Mouse (Mus musculus) myocyte (in vitro differentiated cells): ENCODE results near the gene Brwd1.

Experiments
- CEBPB ChIP-seq: IDR thresholded peaks from 2 replicates; pipeline ENCODE4 v1.6.1; 2011; ENCODE audit warnings: mild to moderate bottlenecking, moderate library complexity; ENCODE audit not compliant: poor library complexity, insufficient read depth, severe bottlenecking
- E2F4 ChIP-seq: IDR thresholded peaks from one replicate; pipeline ENCODE4 v1.6.1; 2011; ENCODE audit warnings: mild to moderate bottlenecking, control low read depth, moderate library complexity; ENCODE audit not compliant: insufficient read depth
- MAX ChIP-seq: IDR thresholded peaks from one replicate; pipeline ENCODE4 v1.6.1; 2011; ENCODE audit warnings: low read depth, mild to moderate bottlenecking, control low read depth
- MYOD1 ChIP-seq, 3 experiments: IDR thresholded peaks; one replicate each; pipeline ENCODE4 v1.6.1; 2011; ENCODE audit warnings: control low read depth in 2 of 3, low read depth in 2 of 3, mild to moderate bottlenecking in 2 of 3, moderate library complexity in 1 of 3; ENCODE audit not compliant: insufficient read length in 2 of 3, control insufficient read depth in 1 of 3
- MYOG ChIP-seq, 3 experiments: IDR thresholded peaks; one replicate each; pipeline ENCODE4 v1.6.1; 2011; ENCODE audit warnings: control low read depth in 2 of 3, low read depth in 2 of 3, mild to moderate bottlenecking in 2 of 3; ENCODE audit not compliant: insufficient read length in 2 of 3, control insufficient read depth in 1 of 3, insufficient read depth in 1 of 3
- POLR2A ChIP-seq: IDR thresholded peaks from one replicate; pipeline ENCODE4 v1.6.1; 2011; ENCODE audit warnings: low read depth, mild to moderate bottlenecking, control low read depth, moderate library complexity; ENCODE audit not compliant: insufficient read length
- POLR2AphosphoS2 ChIP-seq: IDR thresholded peaks from one replicate; pipeline ENCODE4 v1.6.1; 2011; ENCODE audit warnings: low read depth, control low read depth; ENCODE audit not compliant: insufficient read length
- REST ChIP-seq: IDR thresholded peaks from one replicate; pipeline ENCODE4 v1.6.1; 2011; ENCODE audit warnings: mild to moderate bottlenecking, control low read depth, moderate library complexity; ENCODE audit not compliant: insufficient read depth, insufficient read length
- TCF12 ChIP-seq: IDR thresholded peaks from one replicate; pipeline ENCODE4 v1.6.1; 2011; ENCODE audit warnings: mild to moderate bottlenecking, control low read depth; ENCODE audit not compliant: poor library complexity, insufficient read depth, severe bottlenecking
- USF1 ChIP-seq: IDR thresholded peaks from one replicate; pipeline ENCODE4 v1.6.1; 2011; ENCODE audit warnings: low read depth, mild to moderate bottlenecking, control low read depth, moderate library complexity

GRCm38 (mm10) chr16:96081331-96081730 is 995 bp downstream of the Brwd1 start:
- no peak for TF ChIP-seq CEBPB
- TF ChIP-seq E2F4, result no peak
- TF ChIP-seq POLR2A, result peak; percentile 5
- TF ChIP-seq POLR2AphosphoS2, result no peak
- no peak for TF ChIP-seq TCF12
- no peak for TF ChIP-seq MAX
- no peak for TF ChIP-seq USF1
- TF ChIP-seq REST, result no peak
- no peak for TF ChIP-seq MYOG (IDR thresholded peaks at IDR 0.05; ENCODE audit: control insufficient read depth in 1 of 3, insufficient read depth in 1 of 3, insufficient read length in 2 of 3, low read depth in 2 of 3)
- TF ChIP-seq MYOD1 (IDR thresholded peaks at IDR 0.05; ENCODE audit: control insufficient read depth in 1 of 3, insufficient read length in 2 of 3, low read depth in 2 of 3), result no peak
